23 mouse cellular contexts compared by ENCODE assay signal in genomic region chr2:77236860-77237259, GRCm38 (mm10). TPM values are rescaled to one million over a fixed set of nuclear protein-coding genes. Genes with fewer than 3 reads are reported as not detected.
DNase-seq lines count a peak whose midpoint lies in the region; ATAC-seq lines count a peak whose summit lies in the region.
"Had no signal": no experiment of that assay in that cellular context is flagged by ENCODE, and none has a peak within 500 bp of the region (broad histone marks: within the 10 kb centered on the region; RNA-seq: fewer than 3 reads in every experiment).

No protein-coding gene starts in this region.

- no peak overlapping the region for H3K4me2 ChIP-seq in neural tube, embryonic 13.5 days
- H3K4me2 ChIP-seq: embryonic facial prominence, embryonic 15.5 days; forebrain, embryonic 13.5 days; heart, embryonic 13.5 days; hindbrain, embryonic 12.5 days had no signal

- no peaks in the 10 kb centered on the region for H3K4me1 ChIP-seq in heart, embryonic 10.5 days
- H3K4me1 ChIP-seq in neural tube, embryonic 13.5 days (replicated peaks): no peaks in the 10 kb centered on the region
- H3K4me1 ChIP-seq: embryonic facial prominence, embryonic 15.5 days; heart, embryonic 13.5 days; hindbrain, embryonic 12.5 days had no signal

- H3K9me3 ChIP-seq in heart, embryonic 10.5 days: no peaks in the 10 kb centered on the region
- H3K9me3 ChIP-seq in neural tube, embryonic 13.5 days: no peaks in the 10 kb centered on the region
- H3K9me3 ChIP-seq: embryonic facial prominence, embryonic 15.5 days; forebrain, embryonic 13.5 days; heart, embryonic 13.5 days; hindbrain, embryonic 12.5 days had no signal

- no peak for ATAC-seq in neural tube, embryonic 13.5 days (ENCODE audit: low read depth)
- ATAC-seq: forebrain, embryonic 13.5 days; forebrain, postnatal 0 days; hindbrain, postnatal 0 days; Patski had no signal

- no peak overlapping the region for H3K4me3 ChIP-seq in heart, embryonic 10.5 days
- H3K4me3 ChIP-seq in neural tube, embryonic 13.5 days: no peak overlapping the region
- H3K4me3 ChIP-seq: embryonic facial prominence, embryonic 15.5 days; forebrain, embryonic 13.5 days; heart, embryonic 13.5 days; hindbrain, embryonic 12.5 days had no signal

- no peak overlapping the region for H3K9ac ChIP-seq in neural tube, embryonic 13.5 days
- H3K9ac ChIP-seq: embryonic facial prominence, embryonic 15.5 days; forebrain, embryonic 13.5 days; forebrain, postnatal 0 days; heart, embryonic 13.5 days; hindbrain, embryonic 12.5 days had no signal

- no peak overlapping the region for H3K27ac ChIP-seq in heart, embryonic 10.5 days
- H3K27ac ChIP-seq in neural tube, embryonic 13.5 days (replicated peaks): peak overlapping the region; percentile 28
- H3K27ac ChIP-seq: embryonic facial prominence, embryonic 15.5 days; forebrain, embryonic 13.5 days; heart, embryonic 13.5 days; hindbrain, embryonic 12.5 days; hindbrain, postnatal 0 days had no signal

- peaks cover 30% of the 10 kb centered on the region; the same call in 1 of the 2 replicates for H3K36me3 ChIP-seq in heart, embryonic 10.5 days
- H3K36me3 ChIP-seq in neural tube, embryonic 13.5 days: peaks cover 63% of the 10 kb centered on the region

- 82% methylated on average over 4 of the region's 4 CpGs for WGBS in heart, embryonic 10.5 days
- WGBS in neural tube, embryonic 13.5 days: 89% methylated on average over 4 of the region's 4 CpGs

- peak; percentile 23 to 63 for DNase-seq in adrenal gland, adult (ENCODE audit: inconsistent age in 2 of 2, low spot score in 1 of 2)
- DNase-seq in adrenal gland, adult 8-10 months: no peak
- DNase-seq in heart, embryonic 10.5 days (ENCODE audit: low spot score): peak; percentile 16
- no peak for DNase-seq in heart, adult 18-20 months
- DNase-seq in neural tube, embryonic 10.5 days (ENCODE audit: extremely low spot score, low spot score): no peak
- no peak for DNase-seq in spleen, adult 18-20 months
- DNase-seq in thymus, postnatal 36 days: no peak
- DNase-seq: cerebellum, adult 11 months; cerebellum, adult 8-10 months; cerebellum, postnatal 14 days; embryo, embryonic 11 days; forebrain, postnatal 0 days; gastrocnemius, postnatal 14 days; heart, postnatal 36 days; kidney, adult 11 months had no signal

- no peaks in the 10 kb centered on the region for H3K27me3 ChIP-seq in heart, embryonic 10.5 days (ENCODE audit: insufficient read depth, poor library complexity, severe bottlenecking)
- H3K27me3 ChIP-seq in neural tube, embryonic 13.5 days: no peaks in the 10 kb centered on the region
- H3K27me3 ChIP-seq: embryonic facial prominence, embryonic 15.5 days; forebrain, embryonic 13.5 days; heart, embryonic 13.5 days; hindbrain, embryonic 12.5 days; Patski had no signal

RNA-seq across cellular contexts. Expression of gene Sestd1, which starts 43.5 kb away (rescaled TPM):
- total RNA-seq in adrenal gland, adult 8-10 months (2022): 10 to 100 TPM; 18.8 to 23.2 (median 20.4) TPM
- 8.2 and 9.9 TPM in 2 replicates for polyA plus RNA-seq in heart, embryonic 10.5 days (2016; fragmentation: Nextera tagmentation; extraction: Ambion mirVana)
- 10 to 100 TPM; 16.9 to 17.2 TPM for total RNA-seq in heart, adult 18-20 months (2021)
- 30.8 and 33.6 TPM in 2 replicates for polyA plus RNA-seq in neural tube, embryonic 13.5 days (2015; fragmentation: Nextera tagmentation; extraction: Ambion mirVana)
- total RNA-seq: MEL had no signal

Comparison
In these comparisons a context has a peak if more than half of its experiments do, and no peak if none do; other contexts are left out.
1. DNase-seq: peak in adrenal gland, adult (2 of 2) and heart, embryonic 10.5 days (single experiment); none in adrenal gland, adult 8-10 months (single experiment), heart, adult 18-20 months (0 of 2), neural tube, embryonic 10.5 days (single experiment), spleen, adult 18-20 months (0 of 2) and thymus, postnatal 36 days (0 of 2).